Mouse (Mus musculus) kidney, embryonic 15.5 days (tissue): Measurements from ENCODE around the gene Prkar1a. TPM values are rescaled to one million over a fixed set of nuclear protein-coding genes. Genes with fewer than 3 reads are reported as not detected.
A peak's percentile ranks its signal among the peaks of the same experiment; 100 is the strongest.

Experiments
- ATAC-seq: fragments of 200-750 bp; cut with Nextera tagmentation; replicated peaks from 2 replicates; pipeline ENCODE4 v1.8.0; 2017; ENCODE audit warnings: moderate TSS enrichment; ENCODE audit not compliant: low FRiP score
- H3K27ac ChIP-seq: fragments of 300-500 bp; sonication (generic); 2 replicates; pipeline ENCODE4 v1.5.1; 2015; ENCODE audit warnings: mild to moderate bottlenecking, inconsistent platforms
- H3K27me3 ChIP-seq: fragments of 300-500 bp; sonication (generic); 2 replicates; pipeline ENCODE4 v1.6.1; 2015; ENCODE audit warnings: inconsistent platforms
- H3K36me3 ChIP-seq: fragments of 300-500 bp; sonication (generic); 2 replicates; pipeline ENCODE4 v1.6.1; 2015; ENCODE audit warnings: inconsistent platforms
- H3K4me1 ChIP-seq: fragments of 300-500 bp; sonication (generic); 2 replicates; pipeline ENCODE4 v1.6.1; 2015; ENCODE audit warnings: inconsistent platforms
- H3K4me2 ChIP-seq: fragments of 300-500 bp; sonication (generic); 2 replicates; pipeline ENCODE4 v1.6.1; 2015; ENCODE audit warnings: moderate library complexity, mild to moderate bottlenecking, inconsistent platforms
- H3K4me3 ChIP-seq: fragments of 300-500 bp; sonication (generic); replicated peaks from 2 replicates; pipeline ENCODE4 v1.5.1; 2015; ENCODE audit warnings: mild to moderate bottlenecking, inconsistent platforms
- H3K9ac ChIP-seq: fragments of 300-500 bp; sonication (generic); 2 replicates; pipeline ENCODE4 v1.6.1; 2015; ENCODE audit warnings: mild to moderate bottlenecking, inconsistent platforms
- H3K9me3 ChIP-seq: fragments of 300-500 bp; sonication (generic); replicated peaks from 2 replicates; pipeline ENCODE4 v1.6.1; 2016; ENCODE audit warnings: inconsistent platforms
- WGBS: fragments of 180-500 bp; shearing (Covaris S2); methylation state at CpG from one replicate; pipeline ENCODE4 v1.1.7; 2015; ENCODE audit warnings: mixed read lengths; 5-methylcytosine and 5-hydroxymethylcytosine counted together
- polyA plus RNA-seq: library from polyadenylated mRNA; unstranded; fragments of >200 nt; fragmentation: Nextera tagmentation; extraction: Ambion mirVana; gene quantifications from 2 replicates; pipeline ENCODE4 v1.2.1, GENCODE M21; 2015

Prkar1a gene
- polyA plus RNA-seq, 1 experiment from 2014 or later: 354 TPM

- H3K4me2 ChIP-seq: no peak overlapping the region
- ATAC-seq: no peak
- H3K9me3 ChIP-seq: no peaks in the 10 kb centered on the region
- no peaks in the 10 kb centered on the region for H3K36me3 ChIP-seq
- no peaks in the 10 kb centered on the region for H3K27me3 ChIP-seq
- H3K27ac ChIP-seq: no peak overlapping the region
- WGBS: 71% methylated on average over 12 of the region's 12 CpGs
- no peak overlapping the region for H3K4me3 ChIP-seq
- peaks cover 1% of the 10 kb centered on the region for H3K4me1 ChIP-seq
- no peak overlapping the region for H3K9ac ChIP-seq
Measured at GRCm38 (mm10) chr11:109678291-109678690, 29.1 kb downstream of the Prkar1a start.

- H3K4me2 ChIP-seq: no peak overlapping the region
- H3K36me3 ChIP-seq: no peaks in the 10 kb centered on the region
- no peak overlapping the region for H3K4me3 ChIP-seq
- 64% methylated on average over 9 of the region's 9 CpGs for WGBS
- no peaks in the 10 kb centered on the region for H3K9me3 ChIP-seq
- H3K27me3 ChIP-seq: no peaks in the 10 kb centered on the region
- H3K9ac ChIP-seq: no peak overlapping the region
- no peaks in the 10 kb centered on the region for H3K4me1 ChIP-seq
- ATAC-seq: no peak
- H3K27ac ChIP-seq: no peak overlapping the region
Measured at GRCm38 (mm10) chr11:109680934-109681333, 31.7 kb downstream of the Prkar1a start.

- Histone ChIP-seq H3K36me3 (no peaks in the 10 kb centered on the region), H3K4me3 (no peak overlapping the region), H3K27ac (no peak overlapping the region), H3K4me1 (no peaks in the 10 kb centered on the region), H3K9me3 (no peaks in the 10 kb centered on the region), H3K27me3 (no peaks in the 10 kb centered on the region), H3K4me2 (no peak overlapping the region), H3K9ac (no peak overlapping the region)
- no peak for ATAC-seq
- 81% methylated on average over 3 of the region's 3 CpGs for WGBS
Measured at GRCm38 (mm10) chr11:109681556-109681955, 32.4 kb downstream of the Prkar1a start.

GRCm38 (mm10) chr11:109682221-109682620 lies 33.0 kb downstream of the Prkar1a start:
- ATAC-seq: no peak
- H3K9ac ChIP-seq: no peak overlapping the region
- H3K4me2 ChIP-seq: no peak overlapping the region
- H3K27me3 ChIP-seq: no peaks in the 10 kb centered on the region
- WGBS: 90% methylated on average over 6 of the region's 6 CpGs
- H3K36me3 ChIP-seq: no peaks in the 10 kb centered on the region
- no peaks in the 10 kb centered on the region for H3K9me3 ChIP-seq
- no peaks in the 10 kb centered on the region for H3K4me1 ChIP-seq
- H3K4me3 ChIP-seq: no peak overlapping the region
- H3K27ac ChIP-seq: no peak overlapping the region

GRCm38 (mm10) chr11:109689539-109689938 lies 40.3 kb downstream of the Prkar1a start:
- Histone ChIP-seq H3K27ac (no peak overlapping the region), H3K36me3 (no peaks in the 10 kb centered on the region), H3K9me3 (no peaks in the 10 kb centered on the region), H3K4me1 (no peaks in the 10 kb centered on the region), H3K9ac (no peak overlapping the region), H3K4me2 (no peak overlapping the region), H3K27me3 (no peaks in the 10 kb centered on the region), H3K4me3 (no peak overlapping the region)
- ATAC-seq: no peak
- 84% methylated on average over 4 of the region's 4 CpGs for WGBS

GRCm38 (mm10) chr11:109692737-109693136 lies 43.5 kb downstream of the Prkar1a start:
- Histone ChIP-seq H3K9me3 (no peaks in the 10 kb centered on the region), H3K4me3 (no peak overlapping the region), H3K9ac (no peak overlapping the region), H3K4me2 (no peak overlapping the region), H3K4me1 (no peaks in the 10 kb centered on the region), H3K27me3 (no peaks in the 10 kb centered on the region), H3K27ac (no peak overlapping the region), H3K36me3 (no peaks in the 10 kb centered on the region)
- 6% methylated on average over 3 of the region's 3 CpGs for WGBS
- no peak for ATAC-seq

- H3K36me3 ChIP-seq: no peaks in the 10 kb centered on the region
- ATAC-seq: no peak
- no peak overlapping the region for H3K4me2 ChIP-seq
- H3K27ac ChIP-seq: no peak overlapping the region
- WGBS: 88% methylated on average over 4 of the region's 4 CpGs
- H3K27me3 ChIP-seq: no peaks in the 10 kb centered on the region
- H3K4me3 ChIP-seq: no peak overlapping the region
- H3K9ac ChIP-seq: no peak overlapping the region
- H3K9me3 ChIP-seq: no peaks in the 10 kb centered on the region
- peaks cover 4% of the 10 kb centered on the region; the same call in 1 of the 2 replicates for H3K4me1 ChIP-seq
Measured at GRCm38 (mm10) chr11:109696519-109696918, 47.3 kb downstream of the Prkar1a start.

- Histone ChIP-seq H3K9ac (no peak overlapping the region), H3K4me1 (peaks cover 4% of the 10 kb centered on the region; the same call in 1 of the 2 replicates), H3K9me3 (no peaks in the 10 kb centered on the region), H3K4me2 (no peak overlapping the region), H3K36me3 (no peaks in the 10 kb centered on the region), H3K27me3 (no peaks in the 10 kb centered on the region), H3K27ac (no peak overlapping the region), H3K4me3 (no peak overlapping the region)
- no peak for ATAC-seq
- 93% methylated on average over 5 of the region's 5 CpGs for WGBS
Measured at GRCm38 (mm10) chr11:109697089-109697643, 48.0 kb downstream of the Prkar1a start.

- Histone ChIP-seq H3K4me2 (no peak overlapping the region), H3K36me3 (no peaks in the 10 kb centered on the region), H3K4me1 (peaks cover 7% of the 10 kb centered on the region; the same call in 1 of the 2 replicates), H3K27me3 (no peaks in the 10 kb centered on the region), H3K4me3 (no peak overlapping the region), H3K27ac (no peak overlapping the region), H3K9ac (no peak overlapping the region), H3K9me3 (no peaks in the 10 kb centered on the region)
- 86% methylated on average over 10 of the region's 10 CpGs for WGBS
- no peak for ATAC-seq
Measured at GRCm38 (mm10) chr11:109698740-109699139, 49.5 kb downstream of the Prkar1a start.

GRCm38 (mm10) chr11:109699784-109700183 lies 50.6 kb downstream of the Prkar1a start:
- 71% methylated on average over 2 of the region's 2 CpGs for WGBS
- no peak overlapping the region for H3K27ac ChIP-seq
- no peak for ATAC-seq
- H3K36me3 ChIP-seq: no peaks in the 10 kb centered on the region
- H3K4me1 ChIP-seq: peaks cover 14% of the 10 kb centered on the region
- H3K4me2 ChIP-seq: no peak overlapping the region
- H3K9ac ChIP-seq: no peak overlapping the region
- no peaks in the 10 kb centered on the region for H3K9me3 ChIP-seq
- H3K4me3 ChIP-seq: no peak overlapping the region
- H3K27me3 ChIP-seq: no peaks in the 10 kb centered on the region

GRCm38 (mm10) chr11:109700761-109701160 lies 51.6 kb downstream of the Prkar1a start:
- Histone ChIP-seq H3K4me3 (no peak overlapping the region), H3K27ac (no peak overlapping the region), H3K9me3 (no peaks in the 10 kb centered on the region), H3K4me1 (peaks cover 19% of the 10 kb centered on the region), H3K4me2 (no peak overlapping the region), H3K27me3 (no peaks in the 10 kb centered on the region), H3K36me3 (no peaks in the 10 kb centered on the region), H3K9ac (no peak overlapping the region)
- no peak for ATAC-seq
- 44% methylated on average over 6 of the region's 6 CpGs for WGBS

- ATAC-seq: 0 out of 2 replicates have a peak, but pooled peaks have one; percentile 49
- H3K9ac ChIP-seq: no peak overlapping the region
- WGBS: 46% methylated on average over 10 of the region's 10 CpGs
- no peak overlapping the region for H3K4me2 ChIP-seq
- no peaks in the 10 kb centered on the region for H3K9me3 ChIP-seq
- H3K36me3 ChIP-seq: no peaks in the 10 kb centered on the region
- H3K4me1 ChIP-seq: peaks cover 19% of the 10 kb centered on the region
- H3K4me3 ChIP-seq: no peak overlapping the region
- H3K27me3 ChIP-seq: no peaks in the 10 kb centered on the region
- H3K27ac ChIP-seq: 0 out of 2 replicates have a peak overlapping the region, but pooled peaks have one; percentile 33
Measured at GRCm38 (mm10) chr11:109702031-109702815, 53.0 kb downstream of the Prkar1a start.
